Mouse (Mus musculus) forebrain, embryonic 16.5 days (tissue): ENCODE measurements at regions not wholly inside any gene's neighbourhood (a gene's known extent, or its start where the extent isn't known, plus 50 kb on each side); places are given as distances from the start of the nearest gene placed in this dataset.
A peak's percentile ranks its signal among the peaks of the same experiment; 100 is the strongest.

Source experiments
- ATAC-seq: fragments of 200-750 bp; cut with Nextera tagmentation; 2 replicates; pipeline ENCODE4 v1.8.0; 2017; ENCODE audit warnings: mild to moderate bottlenecking, moderate library complexity
- H3K27ac ChIP-seq: fragments of 300-500 bp; sonication (generic); 2 replicates; pipeline ENCODE4 v1.5.1; 2014; ENCODE audit warnings: low read length, control low read depth
- H3K27me3 ChIP-seq: fragments of 300-500 bp; sonication (generic); replicated peaks from 2 replicates; pipeline ENCODE4 v1.6.1; 2014; ENCODE audit warnings: low read length; ENCODE audit not compliant: control insufficient read depth, insufficient read depth
- H3K36me3 ChIP-seq: fragments of 300-500 bp; sonication (generic); 2 replicates; pipeline ENCODE4 v1.6.1; 2014; ENCODE audit not compliant: control insufficient read depth, insufficient read depth
- H3K4me1 ChIP-seq: fragments of 300-500 bp; sonication (generic); replicated peaks from 2 replicates; pipeline ENCODE4 v1.6.1; 2014; ENCODE audit warnings: low read length; ENCODE audit not compliant: control insufficient read depth, insufficient read depth
- H3K4me2 ChIP-seq: fragments of 300-500 bp; sonication (generic); 2 replicates; pipeline ENCODE4 v1.6.1; 2014; ENCODE audit warnings: mild to moderate bottlenecking, low read length, control low read depth
- H3K4me3 ChIP-seq: fragments of 300-500 bp; sonication (generic); replicated peaks from 2 replicates; pipeline ENCODE4 v1.5.1; 2014; ENCODE audit warnings: mild to moderate bottlenecking, low read length, control low read depth
- H3K9ac ChIP-seq: fragments of 300-500 bp; sonication (generic); replicated peaks from 2 replicates; pipeline ENCODE4 v1.6.1; 2014; ENCODE audit warnings: low read depth, low read length, control low read depth
- H3K9me3 ChIP-seq: fragments of 300-500 bp; sonication (generic); 2 replicates; pipeline ENCODE4 v1.6.1; 2016; ENCODE audit warnings: low read length; ENCODE audit not compliant: control insufficient read depth
- WGBS: fragments of 180-500 bp; shearing (Covaris S2); extraction: QIAGEN DNeasy Blood & Tissue Kit; methylation state at CpG from one replicate; pipeline ENCODE4 v1.1.7; 2014; 5-methylcytosine and 5-hydroxymethylcytosine counted together

GRCm38 (mm10) chr6:55781146-55781545 is 55.5 kb upstream of the Itprid1 start:
- H3K4me3 ChIP-seq, result no peak overlapping the region
- ATAC-seq, result no peak
- no peak overlapping the region for H3K27ac ChIP-seq
- WGBS, result 57% methylated on average over 3 of the region's 3 CpGs
- no peak overlapping the region for H3K4me2 ChIP-seq
- no peaks in the 10 kb centered on the region for H3K4me1 ChIP-seq
- H3K9me3 ChIP-seq, result no peaks in the 10 kb centered on the region
- H3K27me3 ChIP-seq, result no peaks in the 10 kb centered on the region
- H3K36me3 ChIP-seq, result no peaks in the 10 kb centered on the region
- H3K9ac ChIP-seq, result no peak overlapping the region

GRCm38 (mm10) chr6:55775527-55775926 is 61.2 kb upstream of the Itprid1 start:
- Histone ChIP-seq H3K9me3 (no peaks in the 10 kb centered on the region), H3K27me3 (no peaks in the 10 kb centered on the region), H3K36me3 (no peaks in the 10 kb centered on the region), H3K9ac (no peak overlapping the region), H3K27ac (peak overlapping the region; percentile 10; the same call in 1 of the 2 replicates), H3K4me3 (no peak overlapping the region), H3K4me1 (no peaks in the 10 kb centered on the region), H3K4me2 (no peak overlapping the region)
- 0 out of 2 replicates have a peak, but pooled peaks have one; percentile 15 for ATAC-seq
- 83% methylated on average over 5 of the region's 5 CpGs for WGBS

DNA sequence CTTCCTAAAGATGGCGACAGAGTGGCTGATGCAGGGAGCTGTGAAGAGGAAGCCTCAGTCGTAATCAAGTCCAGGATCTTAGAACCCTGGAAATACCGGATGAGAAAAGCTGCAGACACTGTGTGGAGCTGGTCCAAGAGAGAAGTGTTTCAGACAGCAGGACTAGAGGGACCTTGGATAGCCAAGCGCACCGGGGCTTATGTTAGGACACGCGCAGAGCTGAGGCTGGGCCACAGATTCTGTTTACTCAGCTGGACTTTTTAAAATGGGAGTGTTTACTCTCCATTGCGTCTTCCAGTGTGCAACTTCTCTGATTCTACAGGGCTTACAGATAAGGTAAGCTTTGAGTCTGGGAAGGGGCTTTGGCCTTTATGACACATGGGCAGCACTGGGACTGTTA is 66.4 kb upstream of the Itprid1 start:
- Histone ChIP-seq H3K4me3 (no peak overlapping the region), H3K9ac (no peak overlapping the region), H3K4me1 (no peaks in the 10 kb centered on the region), H3K9me3 (no peaks in the 10 kb centered on the region), H3K36me3 (no peaks in the 10 kb centered on the region), H3K4me2 (no peak overlapping the region), H3K27me3 (no peaks in the 10 kb centered on the region), H3K27ac (no peak overlapping the region)
- no peak for ATAC-seq
- 79% methylated on average over 8 of the region's 8 CpGs for WGBS

DNA sequence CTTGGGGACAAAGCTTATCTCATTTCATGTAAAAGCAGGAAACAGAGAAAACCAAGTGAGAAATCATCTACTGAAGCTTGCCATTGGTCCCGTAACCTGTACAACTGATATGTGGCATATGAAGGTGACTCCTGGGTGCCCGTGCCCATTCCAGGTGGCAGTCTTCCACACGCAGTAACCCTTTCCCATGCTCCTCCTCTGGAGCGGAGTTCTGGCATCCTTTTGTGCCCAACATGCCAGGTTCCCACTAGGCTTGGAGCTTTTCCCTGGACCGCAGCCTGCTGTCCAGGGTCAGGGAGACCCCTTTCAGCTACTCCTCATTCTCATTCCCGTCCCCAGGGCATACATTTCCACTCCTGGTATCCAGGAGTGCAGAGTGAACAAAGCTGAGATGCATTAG is 74.4 kb upstream of the Neurod6 start:
- no peak overlapping the region for H3K4me3 ChIP-seq
- no peak overlapping the region for H3K9ac ChIP-seq
- WGBS, result 72% methylated on average over 6 of the region's 6 CpGs
- no peaks in the 10 kb centered on the region for H3K36me3 ChIP-seq
- no peaks in the 10 kb centered on the region for H3K4me1 ChIP-seq
- H3K27ac ChIP-seq, result no peak overlapping the region
- H3K4me2 ChIP-seq, result no peak overlapping the region
- ATAC-seq, result no peak
- H3K9me3 ChIP-seq, result no peaks in the 10 kb centered on the region
- H3K27me3 ChIP-seq, result no peaks in the 10 kb centered on the region

GRCm38 (mm10) chr6:55750831-55751230 is 69.8 kb upstream of the Neurod6 start:
- Histone ChIP-seq H3K4me2 (no peak overlapping the region), H3K36me3 (no peaks in the 10 kb centered on the region), H3K9ac (no peak overlapping the region), H3K27me3 (no peaks in the 10 kb centered on the region), H3K4me3 (no peak overlapping the region), H3K9me3 (no peaks in the 10 kb centered on the region), H3K27ac (no peak overlapping the region), H3K4me1 (0 out of 2 replicates have a peak, but pooled peaks cover under 1% of the 10 kb centered on the region)
- WGBS, result 90% methylated on average over 11 of the region's 11 CpGs
- ATAC-seq, result no peak

- no peak overlapping the region for H3K4me2 ChIP-seq
- no peaks in the 10 kb centered on the region for H3K27me3 ChIP-seq
- H3K9ac ChIP-seq, result no peak overlapping the region
- peaks cover 5% of the 10 kb centered on the region; the same call in 1 of the 2 replicates for H3K4me1 ChIP-seq
- no peak overlapping the region for H3K27ac ChIP-seq
- peak; percentile 66 for ATAC-seq
- no peaks in the 10 kb centered on the region for H3K9me3 ChIP-seq
- H3K36me3 ChIP-seq, result no peaks in the 10 kb centered on the region
- no peak overlapping the region for H3K4me3 ChIP-seq
- 13% methylated on average over 2 of the region's 2 CpGs for WGBS
Observed at GRCm38 (mm10) chr6:55745859-55746151, 64.7 kb upstream of the Neurod6 start.

DNA sequence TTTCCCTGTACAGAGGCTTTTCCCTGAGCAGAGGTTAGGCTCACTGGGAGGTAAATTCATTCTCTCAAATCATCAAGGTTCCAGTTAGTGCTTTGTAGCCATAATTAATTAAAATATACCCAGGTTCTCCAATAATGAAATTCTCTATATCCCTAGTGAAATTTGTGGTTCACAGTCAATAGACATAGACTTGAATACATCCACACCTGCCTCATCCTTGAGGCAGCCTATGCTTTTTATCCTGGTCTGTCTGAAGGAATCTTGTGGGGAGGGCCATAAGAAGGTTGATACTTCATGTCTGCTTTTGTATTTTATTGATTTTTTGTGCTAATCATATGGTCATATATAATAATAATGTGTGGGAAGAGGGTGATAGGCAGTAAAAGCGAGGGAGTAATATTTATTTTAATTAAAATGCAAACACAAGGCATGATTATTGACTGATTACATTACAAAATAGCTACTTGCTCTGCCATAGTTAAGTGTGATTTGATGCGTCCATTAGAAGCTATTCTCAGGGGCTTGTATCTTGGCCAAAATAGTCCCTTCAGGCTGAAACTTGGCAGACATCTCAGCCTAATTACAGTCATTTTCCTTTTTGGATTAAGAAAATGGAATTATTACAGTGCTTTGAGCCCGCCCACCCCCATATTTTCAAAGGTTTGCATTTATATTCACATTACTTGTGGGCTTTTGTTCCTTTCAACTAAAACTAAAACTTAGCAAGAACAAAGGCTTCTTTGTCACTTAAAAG is 64.2 kb upstream of the Neurod6 start:
- WGBS, result 16% methylated on average over 3 of the region's 3 CpGs
- H3K4me2 ChIP-seq, result no peak overlapping the region
- no peaks in the 10 kb centered on the region for H3K36me3 ChIP-seq
- no peak overlapping the region for H3K9ac ChIP-seq
- H3K4me1 ChIP-seq, result peaks cover 5% of the 10 kb centered on the region; the same call in 1 of the 2 replicates
- H3K4me3 ChIP-seq, result no peak overlapping the region
- H3K27me3 ChIP-seq, result no peaks in the 10 kb centered on the region
- ATAC-seq, result peak; percentile 50
- H3K9me3 ChIP-seq, result no peaks in the 10 kb centered on the region
- no peak overlapping the region for H3K27ac ChIP-seq

DNA sequence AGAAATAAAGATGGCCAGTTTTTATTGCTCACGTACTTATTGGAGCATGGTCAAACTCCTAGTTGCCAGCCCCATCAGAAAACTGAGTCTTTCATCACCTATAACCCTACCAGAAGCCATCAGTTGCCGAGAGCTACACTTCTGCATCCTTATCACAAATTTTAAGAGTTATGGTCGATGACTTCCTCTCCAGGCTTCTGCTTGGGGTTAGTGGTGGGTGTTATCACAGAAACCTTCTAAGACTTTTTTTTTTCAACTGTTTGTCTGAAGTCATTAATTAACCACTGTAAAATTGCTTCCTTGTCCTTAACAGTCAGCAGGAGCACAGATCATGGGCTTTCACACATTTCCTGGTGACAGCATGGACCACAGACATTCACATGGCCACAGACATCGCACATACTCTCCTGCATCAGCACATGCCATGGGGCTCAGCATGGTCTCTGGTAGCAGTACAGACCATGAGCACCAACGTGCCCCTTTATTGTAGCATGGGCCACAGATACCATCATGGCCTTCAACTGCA is 50.3 kb upstream of the Neurod6 start:
- ATAC-seq, result no peak

More for the DNA sequence above, 50.3 kb upstream of the Neurod6 start:
- no peak overlapping the region for H3K4me3 ChIP-seq
- H3K4me2 ChIP-seq, result no peak overlapping the region
- H3K27me3 ChIP-seq, result no peaks in the 10 kb centered on the region
- H3K4me1 ChIP-seq, result no peaks in the 10 kb centered on the region
- no peaks in the 10 kb centered on the region for H3K9me3 ChIP-seq
- H3K36me3 ChIP-seq, result no peaks in the 10 kb centered on the region
- WGBS, result 93% methylated on average over 5 of the region's 5 CpGs
- H3K27ac ChIP-seq, result no peak overlapping the region
- no peak overlapping the region for H3K9ac ChIP-seq
